Mouse (Mus musculus) cortical plate, adult 2 months (tissue): Measurements from ENCODE around the gene Asb16.

Experiments
- CTCF ChIP-seq: fragments of 200-500 bp; IDR thresholded peaks from 2 replicates; pipeline ENCODE4 v1.5.1; 2011; ENCODE audit warnings: mild to moderate bottlenecking, control low read depth, low read length; ENCODE audit not compliant: insufficient read depth; ENCODE audit errors: extremely low read depth
- POLR2A ChIP-seq: fragments of 200-500 bp; IDR thresholded peaks from 2 replicates; pipeline ENCODE4 v1.6.1; 2011; ENCODE audit warnings: mild to moderate bottlenecking, low read length, control low read depth; ENCODE audit not compliant: insufficient read depth; ENCODE audit errors: extremely low read depth

DNA sequence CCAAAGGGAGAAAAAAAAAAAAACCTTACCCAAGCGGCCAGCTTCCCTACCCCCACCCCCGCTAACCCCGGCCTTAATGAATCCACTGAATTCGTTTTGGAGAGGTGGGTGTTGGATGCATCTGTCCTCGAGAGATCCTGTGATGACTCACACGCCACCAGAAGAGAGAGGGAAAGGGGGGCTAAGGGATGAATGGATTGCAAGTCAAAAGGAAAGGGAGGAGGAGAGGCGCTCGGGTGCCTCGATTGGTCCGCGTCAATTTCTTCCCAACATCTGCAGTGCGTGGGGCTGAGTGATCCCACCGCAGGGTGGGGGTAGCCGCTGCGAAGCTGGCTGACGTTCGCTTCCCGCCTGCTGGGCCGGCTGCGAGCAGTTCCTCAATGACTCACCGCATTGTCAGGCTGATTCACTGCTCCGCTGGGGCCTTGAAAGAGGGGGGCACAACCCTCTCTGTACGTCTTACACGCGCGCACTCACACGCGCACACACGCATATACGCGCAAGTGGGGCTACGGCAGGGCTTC lies 23.6 kb upstream of the Asb16 start:
- TF ChIP-seq POLR2A (no peak), CTCF (no peak)
